ENCODE assay signal across 25 mouse cellular contexts in genomic region chr6:72176004-72176403, GRCm38 (mm10). TPM values are rescaled to one million over a fixed set of nuclear protein-coding genes. Genes with fewer than 3 reads are reported as not detected.
"Had no signal": no experiment of that assay in that cellular context is flagged by ENCODE, and none has a peak within 500 bp of the region (broad histone marks: within the 10 kb centered on the region; RNA-seq: fewer than 3 reads in every experiment).

No protein-coding gene starts in this region.

- H3K9ac ChIP-seq: heart, embryonic 12.5 days; hindbrain, embryonic 13.5 days; intestine, embryonic 15.5 days; limb, embryonic 12.5 days; liver, embryonic 13.5 days had no signal

- H3K9me3 ChIP-seq: heart, embryonic 10.5 days; heart, embryonic 12.5 days; hindbrain, embryonic 13.5 days; intestine, embryonic 15.5 days; limb, embryonic 10.5 days; limb, embryonic 12.5 days; liver, embryonic 13.5 days had no signal

- H3K4me2 ChIP-seq: heart, embryonic 12.5 days; hindbrain, embryonic 13.5 days; intestine, embryonic 15.5 days; limb, embryonic 12.5 days; liver, embryonic 11.5 days; liver, embryonic 13.5 days had no signal

- H3K27ac ChIP-seq: gastrocnemius, adult 2 months; heart, embryonic 10.5 days; hindbrain, embryonic 13.5 days; intestine, embryonic 15.5 days; left cerebral cortex, adult 2 months; limb, embryonic 10.5 days; limb, embryonic 12.5 days; liver, embryonic 13.5 days had no signal

- DNase-seq: gastrocnemius, adult 2 months; gastrocnemius, postnatal 10 days; gastrocnemius, postnatal 25 days; heart, adult 18-20 months; heart, postnatal 10 days; heart, postnatal 4 days; kidney, adult 18-20 months; kidney, adult 8-10 months; kidney, postnatal 10 days; kidney, postnatal 25 days; kidney, postnatal 4 days; liver; liver, embryonic 13.5 days had no signal

- H3K27me3 ChIP-seq: heart, embryonic 12.5 days; hindbrain, embryonic 13.5 days; intestine, embryonic 15.5 days; limb, embryonic 12.5 days; liver, embryonic 13.5 days had no signal

- ATAC-seq: hindbrain, embryonic 16.5 days; inflammation-experienced regulatory T-cells, adult 6 months; intestine, embryonic 15.5 days; intestine, postnatal 0 days had no signal

- H3K36me3 ChIP-seq: heart, embryonic 10.5 days; heart, embryonic 12.5 days; hindbrain, embryonic 13.5 days; intestine, embryonic 15.5 days; limb, embryonic 10.5 days; limb, embryonic 12.5 days; liver, embryonic 13.5 days had no signal

- H3K4me1 ChIP-seq: intestine, embryonic 15.5 days; limb, embryonic 10.5 days; limb, embryonic 12.5 days had no signal

- H3K4me3 ChIP-seq: gastrocnemius, adult 2 months; heart, embryonic 10.5 days; heart, embryonic 12.5 days; hindbrain, embryonic 13.5 days; intestine, embryonic 15.5 days; left cerebral cortex, adult 2 months; limb, embryonic 10.5 days; limb, embryonic 12.5 days; liver, embryonic 13.5 days had no signal

RNA-seq across cellular contexts. Expression of gene Atoh8, which starts 59.4 kb away (rescaled TPM):
- total RNA-seq: granulocyte monocyte progenitor cell, adult 5-6 weeks had no signal
- polyA plus RNA-seq: inflammation-experienced regulatory T-cells, adult 6 months had no signal
